ENCODE assay signal across 12 mouse cellular contexts in the genomic region with DNA sequence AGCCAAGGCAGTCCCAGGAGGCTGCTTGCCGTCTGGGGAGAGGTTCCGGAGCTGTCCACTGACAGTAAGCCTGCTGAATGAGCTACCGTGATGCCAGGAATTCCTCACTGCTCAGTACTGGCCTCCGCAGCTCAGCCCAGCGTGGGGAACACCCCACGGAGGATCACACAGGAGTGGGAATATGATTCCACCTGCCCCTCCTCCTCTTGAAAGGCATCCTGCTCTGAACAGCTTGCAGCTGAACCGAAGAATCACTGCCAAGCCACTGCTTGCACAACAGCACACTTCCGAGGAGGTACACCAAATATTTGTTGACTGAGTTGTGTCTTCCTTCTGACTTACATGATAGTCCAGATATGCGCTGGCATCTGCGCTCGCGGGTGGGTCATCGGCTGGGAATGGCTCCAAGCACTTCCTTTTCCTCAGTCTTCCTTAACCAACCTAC. TPM values are rescaled to one million over a fixed set of nuclear protein-coding genes. Genes with fewer than 3 reads are reported as not detected.
DNase-seq lines count a peak whose midpoint lies in the region; ATAC-seq lines count a peak whose summit lies in the region.
"Had no signal": no experiment of that assay in that cellular context is flagged by ENCODE, and none has a peak within 500 bp of the region (broad histone marks: within the 10 kb centered on the region; RNA-seq: fewer than 3 reads in every experiment).

No protein-coding gene starts in this region.

- H3K4me3 ChIP-seq in midbrain, embryonic 13.5 days (replicated peaks): no peak overlapping the region
- no peak overlapping the region for H3K4me3 ChIP-seq in hindbrain, embryonic 11.5 days (ENCODE audit: low read depth, low read length)
- H3K4me3 ChIP-seq: erythroblast, embryonic 14.5 days; heart, embryonic 15.5 days had no signal

- no peak overlapping the region for H3K9ac ChIP-seq in midbrain, embryonic 13.5 days (replicated peaks)
- no peak overlapping the region for H3K9ac ChIP-seq in hindbrain, embryonic 11.5 days (ENCODE audit: low read depth, low read length)
- H3K9ac ChIP-seq: heart, embryonic 15.5 days; liver, postnatal 0 days had no signal

- no peak for ATAC-seq in midbrain, embryonic 13.5 days
- ATAC-seq in hindbrain, embryonic 11.5 days (ENCODE audit: low FRiP score): no peak
- ATAC-seq: intestine, postnatal 0 days; liver, postnatal 0 days had no signal

- H3K36me3 ChIP-seq in midbrain, embryonic 13.5 days: no peaks in the 10 kb centered on the region
- no peaks in the 10 kb centered on the region for H3K36me3 ChIP-seq in hindbrain, embryonic 11.5 days (ENCODE audit: control insufficient read depth, insufficient read depth, low read length)
- H3K36me3 ChIP-seq: heart, embryonic 15.5 days had no signal

- intact Hi-C loops in gastrocnemius, postnatal 14 days (cut with DNase I; ENCODE audit: low total_unique reads): no loop called here

- DNase-seq in adrenal gland, postnatal 10 days: peak; percentile 53
- no peak for DNase-seq in adrenal gland, postnatal 4 days (ENCODE audit: low spot score in 2 of 2)
- DNase-seq in layer of hippocampus, postnatal 14 days (ENCODE audit: low spot score in 2 of 2): peak; percentile 14 to 22
- DNase-seq in layer of hippocampus, adult 9-11 months: no peak
- peak; percentile 52 for DNase-seq in gastrocnemius, postnatal 14 days
- peak; percentile 72 for DNase-seq in lung, postnatal 25 days (ENCODE audit: low spot score)
- no peak for DNase-seq in hindbrain, embryonic 11.5 days (ENCODE audit: low spot score)
- DNase-seq: liver, postnatal 0 days had no signal

- H3K27me3 ChIP-seq in midbrain, embryonic 13.5 days: no peaks in the 10 kb centered on the region
- no peaks in the 10 kb centered on the region for H3K27me3 ChIP-seq in hindbrain, embryonic 11.5 days (ENCODE audit: control insufficient read depth, insufficient read depth, low read length)
- H3K27me3 ChIP-seq: heart, embryonic 15.5 days had no signal

- H3K4me1 ChIP-seq in midbrain, embryonic 13.5 days (replicated peaks): peaks cover 8% of the 10 kb centered on the region
- H3K4me1 ChIP-seq in hindbrain, embryonic 11.5 days (replicated peaks; ENCODE audit: control insufficient read depth, insufficient read depth, low read length): peaks cover 3% of the 10 kb centered on the region; the same call in 1 of the 2 replicates

- no peak overlapping the region for H3K4me2 ChIP-seq in midbrain, embryonic 13.5 days (replicated peaks)
- H3K4me2 ChIP-seq in hindbrain, embryonic 11.5 days (replicated peaks; ENCODE audit: low read depth, low read length): no peak overlapping the region
- H3K4me2 ChIP-seq: heart, embryonic 15.5 days had no signal

- H3K27ac ChIP-seq in midbrain, embryonic 13.5 days: no peak overlapping the region
- no peak overlapping the region for H3K27ac ChIP-seq in hindbrain, embryonic 11.5 days (ENCODE audit: low read depth, low read length)
- H3K27ac ChIP-seq: heart, embryonic 15.5 days had no signal

- no peaks in the 10 kb centered on the region for H3K9me3 ChIP-seq in midbrain, embryonic 13.5 days
- no peaks in the 10 kb centered on the region for H3K9me3 ChIP-seq in hindbrain, embryonic 11.5 days (ENCODE audit: control insufficient read depth, low read length)
- H3K9me3 ChIP-seq: heart, embryonic 15.5 days had no signal

- 79% methylated on average over 13 of the region's 13 CpGs for WGBS in midbrain, embryonic 13.5 days
- 78% methylated on average over 13 of the region's 13 CpGs for WGBS in hindbrain, embryonic 11.5 days

RNA-seq across cellular contexts. Expression of a gene that starts 26.9 kb away (rescaled TPM):
- total RNA-seq in adrenal gland, postnatal 10 days (2021): 10 to 100 TPM; 23.8 to 26.0 TPM
- 10 to 100 TPM; 33.1 to 34.3 TPM for total RNA-seq in adrenal gland, postnatal 4 days (2021)
- 10 to 100 TPM; 28.7 to 33.7 TPM for total RNA-seq in layer of hippocampus, postnatal 14 days (2021)
- 10 to 100 TPM; 14.8 to 16.2 TPM for total RNA-seq in gastrocnemius, postnatal 14 days (2021)
- 118 and 120 TPM in 2 replicates for polyA plus RNA-seq in midbrain, embryonic 13.5 days (2015; fragmentation: Nextera tagmentation; extraction: Ambion mirVana)
- 111 and 134 TPM in 2 replicates for polyA plus RNA-seq in hindbrain, embryonic 11.5 days (2014; fragmentation: Nextera tagmentation; extraction: Ambion mirVana)

Comparison
In these comparisons a context has a peak if more than half of its experiments do, and no peak if none do; other contexts are left out.
1. DNase-seq: peak in adrenal gland, postnatal 10 days (single experiment), layer of hippocampus, postnatal 14 days (2 of 2), gastrocnemius, postnatal 14 days (single experiment) and lung, postnatal 25 days (single experiment); none in adrenal gland, postnatal 4 days (0 of 2), layer of hippocampus, adult 9-11 months (single experiment) and hindbrain, embryonic 11.5 days (single experiment).